Mouse (Mus musculus): Measurements from ENCODE around the gene Mc3r.

DNA sequence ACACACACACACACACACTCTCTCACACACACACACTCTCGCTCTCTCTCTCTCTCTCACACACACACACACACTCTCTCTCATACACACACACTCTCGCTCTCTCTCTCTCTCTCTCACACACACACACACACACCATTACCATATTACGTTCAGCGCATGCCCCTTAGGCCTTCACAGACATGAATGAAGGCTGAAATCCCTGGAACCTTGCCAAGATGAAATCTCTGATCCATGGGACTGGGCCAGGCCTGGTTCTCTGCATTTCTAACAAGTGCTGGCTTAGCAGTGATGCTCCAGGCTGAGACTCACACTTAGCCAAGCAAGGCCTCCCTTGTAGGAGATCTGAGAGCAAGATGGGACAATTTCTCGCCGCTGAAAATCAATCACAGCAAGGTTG, 8.1 kb downstream of the Mc3r start:
- TF ChIP-seq POLR2A (IDR thresholded peaks at IDR 0.05; ENCODE audit: low read depth, low read length) (no peak), CTCF (IDR thresholded peaks at IDR 0.05; ENCODE audit: borderline replicate concordance, insufficient read depth, low read length) (no peak)
